Mouse (Mus musculus): ENCODE data around the gene Lrrc8e. TPM values are rescaled to one million over a fixed set of nuclear protein-coding genes. Genes with fewer than 3 reads are reported as not detected.

The Lrrc8e gene
- polyA plus RNA-seq, 1 experiment: 0.48 TPM

DNA sequence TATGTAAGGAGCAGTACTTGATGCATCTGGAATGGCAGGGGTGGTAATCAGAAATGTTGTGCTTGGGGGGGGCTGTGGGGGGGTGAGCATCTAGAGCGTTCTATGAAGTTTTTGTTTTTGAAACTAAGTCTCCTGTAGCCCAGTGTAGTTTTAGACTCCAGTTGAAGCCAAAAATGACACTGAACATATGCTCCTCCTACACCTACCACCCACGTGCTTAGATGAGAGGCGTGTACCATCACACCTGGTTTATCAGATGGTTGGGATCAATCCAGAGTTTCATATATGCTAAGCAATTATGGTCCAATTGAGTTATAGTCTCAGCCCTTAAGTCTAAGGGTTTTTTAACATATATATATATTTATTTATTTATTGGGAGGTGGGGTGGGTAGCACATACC, 7.0 kb upstream of the Lrrc8e start:
- no peak for DNase-seq
- TF ChIP-seq CTCF (conservative IDR thresholded peaks at IDR 0.05; ENCODE audit: insufficient read depth, insufficient read length, low read depth, low read length): no peak
- no peak for TF ChIP-seq POLR2A (IDR thresholded peaks at IDR 0.05; ENCODE audit: low read depth, low read length)
- Histone ChIP-seq H3K4me3 (ENCODE audit: insufficient read depth, low read depth, low read length) (no peak overlapping the region), H3K4me1 (ENCODE audit: control insufficient read depth, insufficient read depth, low read length) (peaks cover under 1% of the 10 kb centered on the region; the same call in 1 of the 2 replicates), H3K27me3 (replicated peaks; ENCODE audit: control insufficient read depth, insufficient read depth, low read length) (peaks cover 4% of the 10 kb centered on the region), H3K36me3 (ENCODE audit: control insufficient read depth, insufficient read depth, low read length) (no peaks in the 10 kb centered on the region), H3K27ac (ENCODE audit: insufficient read depth, low read depth, low read length) (no peak overlapping the region)
- 84% methylated on average over 3 of the region's 3 CpGs for WGBS

DNA sequence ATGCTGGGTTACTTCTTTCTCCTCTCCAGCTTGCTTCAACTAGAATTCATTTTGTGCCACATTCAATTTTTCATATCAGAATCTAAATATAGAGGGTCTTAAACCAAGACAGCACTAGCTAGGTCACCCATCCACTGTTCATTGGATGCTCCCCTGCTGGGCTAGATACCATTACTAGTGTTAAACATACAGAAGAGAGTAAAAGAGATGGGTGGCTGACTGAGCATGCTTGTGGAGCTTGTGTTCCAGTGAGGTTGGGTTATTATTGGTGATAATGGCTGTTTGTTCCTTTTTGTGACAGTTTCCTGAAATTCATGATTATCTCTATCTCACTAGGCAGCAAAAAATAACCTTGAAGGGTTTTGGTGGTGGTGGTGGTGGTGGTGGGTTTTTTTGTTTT, 4.6 kb upstream of the Lrrc8e start:
- Histone ChIP-seq H3K36me3 (ENCODE audit: control insufficient read depth, insufficient read depth, low read length) (no peaks in the 10 kb centered on the region), H3K4me3 (ENCODE audit: insufficient read depth, low read depth, low read length) (no peak overlapping the region), H3K4me1 (ENCODE audit: control insufficient read depth, insufficient read depth, low read length) (0 out of 2 replicates have a peak, but pooled peaks cover 2% of the 10 kb centered on the region), H3K27me3 (replicated peaks; ENCODE audit: control insufficient read depth, insufficient read depth, low read length) (no peaks in the 10 kb centered on the region; the same call in none of the 2 replicates), H3K27ac (ENCODE audit: insufficient read depth, low read depth, low read length) (no peak overlapping the region)
- DNase-seq: no peak
- TF ChIP-seq CTCF (conservative IDR thresholded peaks at IDR 0.05; ENCODE audit: insufficient read depth, insufficient read length, low read depth, low read length) (no peak), POLR2A (IDR thresholded peaks at IDR 0.05; ENCODE audit: low read depth, low read length) (no peak)

DNA sequence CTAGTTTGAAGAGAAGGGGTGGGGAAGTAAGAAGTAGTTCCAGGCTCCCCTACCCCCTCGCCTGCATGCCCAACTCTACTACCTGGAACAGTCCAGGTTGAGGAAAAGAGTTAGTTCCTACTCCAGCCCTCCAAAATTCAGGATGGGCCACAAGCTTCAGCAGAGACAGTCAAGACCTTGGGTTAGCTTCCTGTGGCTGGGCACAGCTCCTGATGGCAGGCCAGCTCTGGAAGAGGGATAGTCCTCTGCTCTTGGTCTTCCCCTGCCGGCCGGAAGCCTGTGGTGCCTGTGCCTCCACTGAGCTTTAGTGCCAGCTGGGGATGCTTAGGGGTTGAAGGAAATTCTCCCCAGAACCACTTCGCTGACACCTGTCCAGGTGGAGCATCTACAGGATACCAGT, 304 bp upstream of the Lrrc8e start:
- no peak for TF ChIP-seq POLR2A (IDR thresholded peaks at IDR 0.05; ENCODE audit: low read depth, low read length)
- Histone ChIP-seq H3K36me3 (ENCODE audit: control insufficient read depth, insufficient read depth, low read length) (no peaks in the 10 kb centered on the region), H3K27me3 (replicated peaks; ENCODE audit: control insufficient read depth, insufficient read depth, low read length) (no peaks in the 10 kb centered on the region; the same call in 1 of the 2 replicates), H3K4me1 (ENCODE audit: control insufficient read depth, insufficient read depth, low read length) (0 out of 2 replicates have a peak, but pooled peaks cover 2% of the 10 kb centered on the region), H3K27ac (ENCODE audit: insufficient read depth, low read depth, low read length) (no peak overlapping the region), H3K4me3 (ENCODE audit: insufficient read depth, low read depth, low read length) (no peak overlapping the region)
- 37% methylated on average over 4 of the region's 4 CpGs for WGBS
- DNase-seq: no peak

DNA sequence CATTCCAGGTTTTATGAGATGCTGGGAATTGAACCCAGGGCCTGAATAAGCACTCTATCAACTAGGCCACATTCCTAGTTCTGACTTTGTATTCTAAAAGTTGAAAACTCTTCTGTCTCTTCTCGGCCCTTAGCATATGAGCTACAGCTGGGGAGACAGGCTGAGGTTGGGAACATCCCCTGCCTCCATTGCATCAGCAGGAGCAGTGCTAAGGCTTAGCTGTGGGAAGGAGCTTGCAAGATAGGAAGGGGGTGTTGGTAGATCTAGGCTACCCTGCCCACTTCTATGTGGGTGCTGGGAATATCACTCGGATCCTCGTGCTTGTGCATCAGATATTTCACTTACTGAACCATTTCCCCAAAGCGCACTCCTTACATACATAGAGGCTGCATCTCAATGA, 1.3 kb downstream of the Lrrc8e start:
- DNase-seq: no peak
- Histone ChIP-seq H3K4me1 (ENCODE audit: control insufficient read depth, insufficient read depth, low read length) (0 out of 2 replicates have a peak, but pooled peaks cover 2% of the 10 kb centered on the region), H3K27me3 (replicated peaks; ENCODE audit: control insufficient read depth, insufficient read depth, low read length) (no peaks in the 10 kb centered on the region; the same call in 1 of the 2 replicates), H3K4me3 (ENCODE audit: insufficient read depth, low read depth, low read length) (no peak overlapping the region), H3K36me3 (ENCODE audit: control insufficient read depth, insufficient read depth, low read length) (no peaks in the 10 kb centered on the region), H3K27ac (ENCODE audit: insufficient read depth, low read depth, low read length) (no peak overlapping the region)
- TF ChIP-seq POLR2A (IDR thresholded peaks at IDR 0.05; ENCODE audit: low read depth, low read length) (no peak), CTCF (conservative IDR thresholded peaks at IDR 0.05; ENCODE audit: insufficient read depth, insufficient read length, low read depth, low read length) (no peak)
- WGBS: 92% methylated on average over 4 of the region's 4 CpGs

DNA sequence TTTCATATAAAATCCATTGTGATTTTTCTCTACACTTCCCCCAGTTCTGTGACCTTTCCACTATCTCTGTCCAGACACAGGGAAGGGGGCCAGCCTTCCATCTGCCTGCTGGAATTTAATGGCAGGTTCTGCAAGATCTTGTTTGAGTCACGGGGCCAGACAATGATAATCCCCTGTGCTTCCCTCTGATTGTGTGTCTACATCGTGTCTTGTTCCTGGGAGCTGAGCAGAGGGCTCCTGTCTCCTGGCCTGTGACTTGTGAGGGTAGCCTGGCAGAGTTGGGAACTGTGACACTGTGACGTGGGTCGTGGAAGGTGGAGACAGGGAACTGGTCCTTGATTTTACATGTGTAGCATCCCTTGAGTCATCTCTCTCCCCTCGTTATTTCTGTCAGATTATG, 3.2 kb downstream of the Lrrc8e start:
- WGBS: 80% methylated on average over 5 of the region's 5 CpGs

DNA sequence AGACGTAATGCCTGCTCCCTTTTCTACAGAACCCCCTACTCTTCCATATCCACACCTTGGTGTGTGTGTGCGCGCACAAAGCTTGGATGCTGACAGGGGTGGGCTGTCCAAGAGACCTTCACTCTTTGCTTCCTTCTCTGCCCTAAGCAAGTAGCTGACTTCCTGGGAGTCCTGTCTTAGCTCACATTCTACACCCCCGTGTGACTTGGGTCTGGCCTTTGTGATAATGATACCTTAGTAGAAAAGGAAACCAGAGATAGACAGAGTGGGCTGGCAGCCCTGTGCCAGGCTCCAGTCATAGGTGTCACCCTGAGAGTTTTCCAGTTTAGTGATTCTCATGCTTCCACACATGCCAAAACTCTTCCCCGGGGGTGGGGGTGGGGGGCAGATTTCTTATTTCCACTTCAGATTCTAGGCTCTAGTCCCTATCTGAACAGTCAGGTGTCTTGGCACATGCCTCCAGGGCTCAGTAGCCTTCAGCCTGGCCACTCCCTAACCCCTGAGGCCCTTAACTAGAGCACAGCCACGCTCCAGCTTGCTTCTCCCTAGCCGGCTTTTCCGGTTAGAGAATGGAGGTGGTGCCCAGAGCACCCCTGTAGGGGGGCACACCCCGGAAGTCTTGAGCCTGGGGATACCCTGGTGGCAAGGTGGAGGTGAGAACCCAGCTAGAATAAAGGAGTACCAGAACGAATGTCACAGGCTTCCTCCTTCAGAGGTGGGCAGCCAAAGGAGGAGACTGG, 4.2 kb downstream of the Lrrc8e start:
- Histone ChIP-seq H3K27ac (ENCODE audit: insufficient read depth, low read depth, low read length) (no peak overlapping the region), H3K27me3 (replicated peaks; ENCODE audit: control insufficient read depth, insufficient read depth, low read length) (no peaks in the 10 kb centered on the region; the same call in 1 of the 2 replicates)
- WGBS: 52% methylated on average over 10 of the region's 10 CpGs

More for the DNA sequence above, 3.2 kb downstream of the Lrrc8e start:
- H3K4me1 ChIP-seq (ENCODE audit: control insufficient read depth, insufficient read depth, low read length): 0 out of 2 replicates have a peak, but pooled peaks cover 2% of the 10 kb centered on the region
- H3K27me3 ChIP-seq (replicated peaks; ENCODE audit: control insufficient read depth, insufficient read depth, low read length): no peaks in the 10 kb centered on the region; the same call in 1 of the 2 replicates
- DNase-seq: no peak
- no peak overlapping the region for H3K4me3 ChIP-seq (ENCODE audit: insufficient read depth, low read depth, low read length)
- no peak for TF ChIP-seq CTCF (conservative IDR thresholded peaks at IDR 0.05; ENCODE audit: insufficient read depth, insufficient read length, low read depth, low read length)
- TF ChIP-seq POLR2A (IDR thresholded peaks at IDR 0.05; ENCODE audit: low read depth, low read length): no peak
- H3K27ac ChIP-seq (ENCODE audit: insufficient read depth, low read depth, low read length): no peak overlapping the region
- H3K36me3 ChIP-seq (ENCODE audit: control insufficient read depth, insufficient read depth, low read length): no peaks in the 10 kb centered on the region

DNA sequence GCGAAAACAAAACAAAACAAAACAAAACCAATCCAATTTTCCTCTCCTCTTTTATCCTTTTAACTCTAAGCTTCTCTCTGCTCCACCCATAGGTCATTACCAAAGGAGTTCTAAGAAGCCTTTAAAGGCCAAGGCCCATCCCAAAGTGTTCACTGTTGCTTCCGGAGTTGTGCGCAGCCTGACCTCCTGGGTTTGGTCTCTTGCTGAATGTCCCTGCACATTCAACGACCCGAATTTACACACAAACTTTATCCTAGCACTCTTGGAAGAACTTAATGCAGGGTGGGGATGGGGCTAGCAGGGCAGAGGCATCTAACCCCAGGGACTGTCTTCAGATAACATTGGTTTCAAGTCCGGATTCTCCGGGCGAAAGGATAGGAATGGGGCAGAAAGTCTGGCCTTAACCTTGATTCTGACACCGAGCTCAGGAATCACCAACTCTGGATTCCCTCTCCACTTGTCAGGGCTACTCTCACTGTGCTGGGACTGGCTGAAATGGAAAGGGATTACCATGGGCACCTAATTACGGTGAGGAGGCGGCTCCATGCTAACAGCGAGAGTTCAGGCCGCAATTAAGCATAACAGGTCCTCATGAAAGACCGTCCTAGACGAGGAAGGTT, 11.3 kb downstream of the Lrrc8e start:
- 10% methylated on average over 15 of the region's 15 CpGs for WGBS
- DNase-seq: peak; percentile 62
- H3K27ac ChIP-seq (ENCODE audit: insufficient read depth, low read depth, low read length): peak overlapping the region; percentile 81

More for the DNA sequence above, 4.2 kb downstream of the Lrrc8e start:
- Histone ChIP-seq H3K4me1 (ENCODE audit: control insufficient read depth, insufficient read depth, low read length) (0 out of 2 replicates have a peak, but pooled peaks cover 2% of the 10 kb centered on the region), H3K36me3 (ENCODE audit: control insufficient read depth, insufficient read depth, low read length) (no peaks in the 10 kb centered on the region), H3K4me3 (ENCODE audit: insufficient read depth, low read depth, low read length) (no peak overlapping the region)
- DNase-seq: no peak
- TF ChIP-seq CTCF (conservative IDR thresholded peaks at IDR 0.05; ENCODE audit: insufficient read depth, insufficient read length, low read depth, low read length) (no peak), POLR2A (IDR thresholded peaks at IDR 0.05; ENCODE audit: low read depth, low read length) (no peak)

More for the DNA sequence above, 11.3 kb downstream of the Lrrc8e start:
- TF ChIP-seq POLR2A (IDR thresholded peaks at IDR 0.05; ENCODE audit: low read depth, low read length): no peak
- TF ChIP-seq CTCF (conservative IDR thresholded peaks at IDR 0.05; ENCODE audit: insufficient read depth, insufficient read length, low read depth, low read length): no peak
- Histone ChIP-seq H3K36me3 (ENCODE audit: control insufficient read depth, insufficient read depth, low read length) (no peaks in the 10 kb centered on the region), H3K4me3 (ENCODE audit: insufficient read depth, low read depth, low read length) (peak overlapping the region; percentile 65), H3K4me1 (ENCODE audit: control insufficient read depth, insufficient read depth, low read length) (peaks cover 15% of the 10 kb centered on the region), H3K27me3 (replicated peaks; ENCODE audit: control insufficient read depth, insufficient read depth, low read length) (no peaks in the 10 kb centered on the region)

Measured in kidney, adult 2 months (tissue).